Mouse (Mus musculus) lung, postnatal 14 days (tissue): Measurements from ENCODE around the gene Fsd2.

Source experiments
- DNase-seq: peaks from one replicate; pipeline ENCODE4 v3.0.0; 2021

The Fsd2 gene

DNA sequence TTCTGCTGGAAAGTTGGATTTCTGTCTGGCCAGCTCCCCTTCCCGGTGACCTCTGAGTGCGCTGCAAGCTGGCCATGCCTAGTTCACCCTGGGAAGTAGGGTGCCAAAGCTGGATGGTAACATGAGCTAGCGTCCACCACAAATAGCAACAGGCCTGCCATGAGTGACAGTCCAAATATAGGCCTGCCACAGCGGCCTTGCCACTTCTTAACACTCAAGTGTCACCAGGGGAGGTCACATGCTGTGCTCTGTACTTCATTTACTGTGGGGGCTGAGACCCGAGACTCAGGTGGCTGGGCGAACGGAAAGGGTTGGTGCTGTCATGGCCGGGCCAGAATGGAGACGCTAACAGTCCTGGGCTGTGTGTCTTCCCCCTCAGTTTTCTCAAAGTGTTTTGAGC, at the start of gene Fsd2:
Gene Fsd2, minus strand, starts transcription at position 53 of the 400 bp plus-strand sequence.
- no peak for DNase-seq

DNA sequence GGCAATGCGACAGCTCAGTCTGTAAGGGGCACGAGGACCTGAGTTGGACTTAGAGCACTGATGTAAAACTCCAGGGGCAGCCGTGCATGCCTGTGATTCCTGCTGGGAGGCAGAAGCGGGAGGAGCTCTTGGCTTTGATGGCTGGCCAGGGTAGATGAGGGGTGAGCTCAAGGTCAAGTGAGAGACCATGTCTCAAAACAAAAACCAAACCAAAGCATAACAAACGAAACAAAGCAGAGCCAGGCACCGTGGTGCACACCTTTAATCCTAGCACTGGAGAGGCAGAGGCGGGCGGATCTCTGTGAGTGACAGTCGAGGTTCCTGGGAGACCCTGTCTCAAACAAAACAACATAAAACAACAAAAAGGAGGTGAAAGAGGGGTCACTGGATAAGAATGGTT, 48.3 kb upstream of the Fsd2 start:
- no peak for DNase-seq

GRCm38 (mm10) chr7:81612856-81613635, 46.3 kb upstream of the Fsd2 start:
- DNase-seq: no peak

DNA sequence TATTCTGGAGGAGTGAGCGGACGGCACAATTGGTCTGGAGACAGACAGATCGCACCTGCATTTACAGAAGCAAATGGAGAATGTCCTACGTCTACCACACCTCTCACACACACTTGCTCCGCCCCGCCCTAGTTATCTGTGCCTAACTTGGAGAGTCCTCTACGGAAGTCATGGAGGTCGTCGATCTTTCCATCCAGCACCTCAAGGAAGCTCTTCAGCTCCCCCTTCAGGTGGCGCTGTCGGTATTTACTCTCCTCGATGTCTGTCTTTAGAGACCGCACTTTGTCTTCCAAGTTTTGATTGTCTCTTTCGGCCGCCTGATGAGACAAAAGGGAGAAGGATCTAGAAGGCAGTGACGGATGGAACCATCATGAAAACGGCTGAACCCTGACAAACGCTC, 43.4 kb upstream of the Fsd2 start:
- peak; percentile 32 for DNase-seq

DNA sequence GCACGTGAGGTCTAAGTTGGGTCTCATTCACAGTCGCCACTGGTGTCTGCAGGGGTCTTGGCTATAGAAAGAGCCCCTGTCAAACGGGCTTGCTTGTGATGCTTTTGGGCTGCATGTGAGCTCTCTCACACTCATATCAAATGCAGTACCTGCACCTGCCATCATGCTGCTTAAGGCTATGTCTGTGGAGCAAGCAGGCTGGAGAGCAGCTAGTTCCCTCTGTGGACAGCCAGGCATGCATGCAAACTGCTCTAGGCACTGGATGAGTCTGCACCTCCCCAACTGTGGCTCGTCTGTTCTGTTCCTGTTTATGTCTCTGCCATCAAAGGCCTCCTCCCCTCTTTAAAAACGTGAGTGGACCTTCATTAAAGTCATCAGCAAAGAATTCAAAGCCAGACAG, 39.7 kb upstream of the Fsd2 start:
- DNase-seq: no peak

DNA sequence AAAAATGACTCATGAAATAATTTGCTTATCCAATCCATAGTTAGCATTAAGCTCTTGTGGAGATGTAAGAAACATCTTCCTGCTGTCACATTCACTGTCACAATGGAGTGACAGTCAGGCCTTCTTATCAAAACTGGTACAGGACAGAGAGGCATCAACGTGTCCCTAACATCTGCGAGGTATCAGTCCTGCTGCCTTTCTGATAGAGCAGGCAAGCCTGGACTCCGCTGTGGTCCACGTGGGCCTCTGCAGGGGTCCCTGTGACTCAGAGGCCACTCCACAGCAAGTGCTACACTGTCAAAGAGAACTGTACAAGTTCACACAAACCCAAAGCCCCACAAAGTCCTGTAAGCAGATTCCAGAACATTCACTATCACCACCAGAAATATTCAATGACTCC, 38.7 kb upstream of the Fsd2 start:
- DNase-seq: no peak

DNA sequence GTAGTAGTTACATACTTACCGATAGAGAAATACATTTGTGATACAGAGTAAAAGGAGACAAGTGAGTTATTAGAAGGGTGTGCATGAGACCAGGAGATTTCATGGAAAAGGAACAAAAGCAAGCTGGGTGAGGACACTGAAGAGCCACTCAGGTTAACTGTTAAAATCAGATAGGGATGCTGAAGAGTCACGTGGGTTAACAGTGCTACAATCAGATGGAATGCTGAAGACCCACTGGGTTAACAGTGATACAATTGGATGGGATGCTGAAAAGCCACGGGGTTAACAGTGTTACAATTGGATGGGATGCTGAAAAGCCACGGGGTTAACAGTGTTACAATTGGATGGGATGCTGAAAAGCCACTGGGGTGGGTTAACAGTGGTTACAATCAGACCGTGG, 38.2 kb upstream of the Fsd2 start:
- no peak for DNase-seq

GRCm38 (mm10) chr7:81599379-81600280, 32.9 kb upstream of the Fsd2 start:
- no peak for DNase-seq

DNA sequence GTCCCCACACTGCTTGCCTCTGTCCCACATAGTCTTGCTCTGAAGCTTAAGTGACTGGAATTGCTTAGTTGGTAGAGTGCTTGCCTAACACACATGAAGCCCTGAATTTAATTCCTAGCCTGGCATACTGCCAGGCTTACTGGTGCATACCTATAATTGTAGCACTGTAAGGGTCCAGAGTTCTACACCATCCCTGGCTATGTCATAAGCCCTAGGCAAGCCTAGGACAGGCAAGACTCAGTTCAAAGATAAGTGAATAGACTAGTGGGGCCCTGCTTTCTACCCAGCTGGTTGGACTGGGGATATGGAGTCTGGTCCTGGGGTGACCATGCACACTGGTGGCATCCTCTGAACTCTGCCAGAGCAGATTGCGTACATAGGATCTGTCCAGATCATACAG, 30.9 kb upstream of the Fsd2 start:
- no peak for DNase-seq

DNA sequence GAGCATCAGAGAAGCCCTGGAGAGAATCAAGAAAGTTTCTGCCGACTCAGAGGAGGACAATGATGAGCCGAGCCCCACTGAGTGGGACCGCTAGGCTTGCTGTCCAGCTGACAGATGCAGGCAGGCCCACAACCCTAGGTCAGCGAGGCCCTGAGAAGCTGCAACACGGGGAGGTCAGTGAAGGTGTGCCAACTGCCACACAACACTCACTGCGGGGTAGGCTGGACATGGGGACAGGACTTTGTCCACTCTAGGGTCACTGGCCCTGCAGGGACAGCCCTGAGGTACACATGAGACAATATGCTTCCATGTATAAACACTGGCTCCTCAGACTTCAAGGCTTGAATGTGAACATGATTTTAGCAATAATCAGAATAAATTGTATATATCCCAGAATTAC, 29.3 kb upstream of the Fsd2 start:
- no peak for DNase-seq

DNA sequence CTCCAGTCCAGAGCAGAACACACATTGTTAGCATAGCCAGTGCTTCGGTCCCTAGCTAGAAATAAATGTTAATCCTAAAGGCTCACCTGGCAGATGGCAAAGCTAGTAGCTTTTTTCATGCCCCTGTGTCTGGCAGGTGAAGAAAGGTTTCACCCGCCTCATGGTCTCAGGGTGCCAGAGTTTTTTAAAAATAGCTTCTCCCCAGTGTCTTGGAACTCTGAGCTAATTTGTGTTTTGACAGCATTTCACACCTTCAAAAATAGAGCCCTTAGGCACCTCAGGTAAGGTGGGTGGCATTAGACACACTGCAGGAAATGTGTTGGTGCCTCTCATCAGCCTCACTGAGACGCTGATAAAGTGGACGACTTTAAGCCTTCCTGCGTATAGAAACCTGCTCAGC, 28.3 kb upstream of the Fsd2 start:
- DNase-seq: no peak

- no peak for DNase-seq
Observed at GRCm38 (mm10) chr7:81593387-81593786, 26.6 kb upstream of the Fsd2 start.

GRCm38 (mm10) chr7:81592686-81593085, 25.9 kb upstream of the Fsd2 start:
- DNase-seq: no peak

DNA sequence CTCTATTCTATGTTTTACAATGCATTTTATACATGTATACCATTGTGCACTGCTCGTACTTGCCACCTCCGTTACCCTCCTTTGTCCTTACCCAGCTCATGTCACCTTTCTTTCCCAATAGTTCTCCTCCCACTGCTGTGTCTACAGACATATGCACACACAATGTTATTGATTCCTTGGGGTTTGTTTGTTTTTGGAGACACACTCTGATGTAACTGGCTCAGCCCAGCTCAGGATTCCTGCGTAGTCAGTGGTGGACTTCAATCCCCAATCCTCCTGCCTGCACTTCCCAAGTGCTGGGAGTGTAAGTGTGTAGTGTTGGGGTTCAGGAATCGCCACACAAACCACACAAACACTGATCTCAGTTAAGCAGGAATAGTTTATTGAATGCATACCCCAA, 20.5 kb upstream of the Fsd2 start:
- DNase-seq: no peak

- DNase-seq: no peak
Observed at GRCm38 (mm10) chr7:81585326-81585725, 18.6 kb upstream of the Fsd2 start.

- DNase-seq: no peak
Observed at GRCm38 (mm10) chr7:81583512-81583911, 16.8 kb upstream of the Fsd2 start.

GRCm38 (mm10) chr7:81579312-81579711, 12.6 kb upstream of the Fsd2 start:
- no peak for DNase-seq

GRCm38 (mm10) chr7:81578413-81578812, 11.7 kb upstream of the Fsd2 start:
- DNase-seq: no peak

DNA sequence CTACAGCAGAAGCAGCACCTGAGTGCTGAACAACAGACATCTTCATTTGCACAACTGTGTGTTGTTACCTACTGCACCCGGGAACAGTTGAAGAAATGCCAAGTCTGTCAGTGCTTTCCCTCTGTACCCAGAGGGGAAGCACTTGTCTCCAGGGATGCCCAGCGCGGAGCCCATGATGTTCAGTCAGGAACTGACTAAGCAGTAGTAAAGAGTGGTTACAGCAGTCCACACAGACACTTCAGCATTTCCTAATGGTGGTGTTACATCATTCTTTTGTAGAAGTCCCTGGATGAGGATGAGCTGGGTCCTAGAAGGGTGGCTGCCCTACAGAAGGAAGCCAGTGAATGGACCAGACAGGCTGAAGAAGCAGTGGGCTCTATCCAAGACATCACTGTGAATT, 11.1 kb upstream of the Fsd2 start:
- no peak for DNase-seq

DNA sequence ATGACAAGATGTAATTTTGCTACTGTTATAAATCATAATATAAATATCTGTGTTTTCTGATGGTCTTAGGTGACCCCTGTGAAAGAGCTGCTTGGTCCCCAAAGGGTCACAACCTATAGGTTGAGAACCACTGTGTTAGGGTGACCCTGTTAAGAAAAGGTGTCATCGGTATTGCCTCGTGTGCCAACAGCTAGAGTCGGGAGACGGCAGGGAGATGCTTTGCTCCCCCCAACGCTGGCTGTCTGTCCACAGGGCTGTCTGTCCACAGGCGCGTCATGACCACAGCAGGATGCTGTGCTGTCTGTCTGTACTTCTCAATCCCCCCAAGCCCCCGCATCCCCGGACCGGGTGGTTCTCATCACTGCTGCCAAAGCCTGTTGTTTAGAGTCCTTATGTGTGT, 8.9 kb upstream of the Fsd2 start:
- DNase-seq: no peak

DNA sequence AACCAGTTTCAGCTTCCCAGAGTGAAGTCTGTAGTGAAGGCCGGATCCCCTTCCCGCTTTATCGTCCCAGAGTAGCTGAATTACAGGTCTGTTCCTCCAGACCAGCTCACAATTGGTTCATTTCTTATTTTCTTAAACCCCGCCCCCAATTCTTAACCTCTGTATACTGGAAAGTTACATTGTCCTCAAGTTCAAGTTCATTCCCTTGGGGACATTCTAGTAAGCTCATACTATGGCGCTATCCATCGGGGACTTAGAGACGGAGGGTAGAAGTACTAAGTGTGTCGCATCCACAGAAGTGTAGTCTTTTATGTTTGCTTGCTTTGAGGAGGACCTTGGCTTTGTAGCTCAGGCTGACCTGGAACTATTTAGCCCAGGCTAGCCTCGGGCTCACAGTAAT, 7.1 kb upstream of the Fsd2 start:
- no peak for DNase-seq

- peak; percentile 28 for DNase-seq
Observed at GRCm38 (mm10) chr7:81573397-81573796, 6.7 kb upstream of the Fsd2 start.

- DNase-seq: no peak
Observed at GRCm38 (mm10) chr7:81572610-81573268, 6.0 kb upstream of the Fsd2 start.
